Mouse (Mus musculus) MEL (cell line): ENCODE results near the gene Iqsec1. TPM values are rescaled to one million over a fixed set of nuclear protein-coding genes. Genes with fewer than 3 reads are reported as not detected.

ENCODE experiments used
- DNase-seq: peaks from one replicate; pipeline ENCODE4 v3.0.0; 2011; ENCODE audit warnings: low read depth, low spot score
- H3K27ac ChIP-seq: 2 replicates; pipeline ENCODE4 v1.5.1; 2012; ENCODE audit warnings: low read depth, mild to moderate bottlenecking, control low read depth, low read length, moderate library complexity; ENCODE audit not compliant: control insufficient read depth
- H3K27me3 ChIP-seq, 2 experiments: fragments of 150-350 bp in 1 of 2; sonication (generic) in 1 of 2; 2 replicates each; pipeline ENCODE4 v1.6.1; 2012; ENCODE audit warnings: low read length in 2 of 2, mild to moderate bottlenecking in 2 of 2, improper control_type of control experiment in 1 of 2, moderate library complexity in 1 of 2; ENCODE audit not compliant: insufficient read depth in 2 of 2, control insufficient read depth in 1 of 2
- H3K36me3 ChIP-seq, 2 experiments: 2 replicates each; pipeline ENCODE4 v1.6.1; 2012 to 2014; ENCODE audit warnings: low read length in 2 of 2, improper control_type of control experiment in 1 of 2, inconsistent platforms in 1 of 2, mild to moderate bottlenecking in 1 of 2; ENCODE audit not compliant: insufficient read depth in 2 of 2, control insufficient read depth in 1 of 2
- H3K4me1 ChIP-seq, 2 experiments: fragments of 150-350 bp in 1 of 2; sonication (generic) in 1 of 2; 2 replicates each; pipeline ENCODE4 v1.6.1; 2012; ENCODE audit warnings: low read length in 2 of 2, improper control_type of control experiment in 1 of 2, mild to moderate bottlenecking in 1 of 2; ENCODE audit not compliant: insufficient read depth in 2 of 2, control insufficient read depth in 1 of 2
- H3K4me3 ChIP-seq, 2 experiments: fragments of 150-350 bp in 1 of 2; sonication (generic) in 1 of 2; 2 replicates each; pipeline ENCODE4 v1.5.1; 2012; ENCODE audit warnings: low read depth in 2 of 2, low read length in 2 of 2, mild to moderate bottlenecking in 2 of 2, moderate library complexity in 2 of 2, control low read depth in 1 of 2, improper control_type of control experiment in 1 of 2; ENCODE audit not compliant: control insufficient read depth in 1 of 2, insufficient read depth in 1 of 2
- H3K79me2 ChIP-seq: 2 replicates; pipeline ENCODE4 v1.6.1; 2012; ENCODE audit warnings: mild to moderate bottlenecking, low read length, moderate library complexity; ENCODE audit not compliant: control insufficient read depth, poor library complexity, insufficient read depth
- H3K9ac ChIP-seq: 2 replicates; pipeline ENCODE4 v1.6.1; 2012; ENCODE audit warnings: low read depth, mild to moderate bottlenecking, control low read depth, low read length, moderate library complexity; ENCODE audit not compliant: control insufficient read depth, poor library complexity, severe bottlenecking
- H3K9me3 ChIP-seq: fragments of 150-350 bp; sonication (generic); replicated peaks from 2 replicates; pipeline ENCODE4 v1.6.1; 2012; ENCODE audit warnings: mild to moderate bottlenecking, low read length, improper control_type of control experiment, moderate library complexity; ENCODE audit not compliant: insufficient read depth
- CHD1 ChIP-seq: IDR thresholded peaks from 2 replicates; pipeline ENCODE4 v1.6.1; 2012; ENCODE audit warnings: low read depth, mild to moderate bottlenecking, inconsistent platforms, low read length, improper control_type of control experiment
- E2F4 ChIP-seq: IDR thresholded peaks from 2 replicates; pipeline ENCODE4 v1.6.1; 2011; ENCODE audit warnings: low read depth, low read length, improper control_type of control experiment, borderline replicate concordance
- GABPA ChIP-seq: IDR thresholded peaks from 2 replicates; pipeline ENCODE4 v1.6.1; 2012; ENCODE audit warnings: low read depth, mild to moderate bottlenecking, inconsistent platforms, low read length, improper control_type of control experiment, moderate library complexity
- GATA1 ChIP-seq: IDR thresholded peaks from 2 replicates; pipeline ENCODE4 v1.6.1; 2011; ENCODE audit warnings: low read depth, low read length, improper control_type of control experiment
- HCFC1 ChIP-seq: IDR thresholded peaks from 2 replicates; pipeline ENCODE4 v1.6.1; 2012; ENCODE audit warnings: low read depth, mild to moderate bottlenecking, inconsistent platforms, low read length, improper control_type of control experiment, moderate library complexity
- MAFK ChIP-seq: IDR thresholded peaks from 2 replicates; pipeline ENCODE4 v1.6.1; 2011; ENCODE audit warnings: low read depth, mild to moderate bottlenecking, low read length, improper control_type of control experiment, borderline replicate concordance
- MAX ChIP-seq: IDR thresholded peaks from 2 replicates; pipeline ENCODE4 v1.6.1; 2011; ENCODE audit warnings: low read length, improper control_type of control experiment
- MAZ ChIP-seq: IDR thresholded peaks from 2 replicates; pipeline ENCODE4 v1.6.1; 2012; ENCODE audit warnings: low read depth, mild to moderate bottlenecking, inconsistent platforms, low read length, improper control_type of control experiment
- MYB ChIP-seq: IDR thresholded peaks from 2 replicates; pipeline ENCODE4 v1.6.1; 2011; ENCODE audit warnings: mild to moderate bottlenecking, low read depth, low read length, improper control_type of control experiment
- MYC ChIP-seq: IDR thresholded peaks from 2 replicates; pipeline ENCODE4 v1.6.1; 2011; ENCODE audit warnings: low read depth, mild to moderate bottlenecking, low read length, improper control_type of control experiment, moderate library complexity
- POLR2A ChIP-seq, 2 experiments: IDR thresholded peaks; 2 replicates each; pipeline ENCODE4 v1.6.1; 2011 to 2012; ENCODE audit warnings: low read length in 2 of 2, mild to moderate bottlenecking in 2 of 2, control low read depth in 1 of 2, improper control_type of control experiment in 1 of 2, low read depth in 1 of 2, moderate library complexity in 1 of 2; ENCODE audit not compliant: control insufficient read depth in 1 of 2, insufficient read depth in 1 of 2, poor library complexity in 1 of 2
- POLR2AphosphoS5 ChIP-seq: IDR thresholded peaks from 2 replicates; pipeline ENCODE4 v1.6.1; 2012; ENCODE audit warnings: low read depth, borderline replicate concordance, mild to moderate bottlenecking, inconsistent platforms, low read length, moderate library complexity, mixed read lengths
- RAD21 ChIP-seq: IDR thresholded peaks from 2 replicates; pipeline ENCODE4 v1.6.1; 2011; ENCODE audit warnings: mild to moderate bottlenecking, low read depth, low read length, improper control_type of control experiment
- RCOR1 ChIP-seq: IDR thresholded peaks from 2 replicates; pipeline ENCODE4 v1.6.1; 2012; ENCODE audit warnings: low read depth, mild to moderate bottlenecking, inconsistent platforms, low read length, improper control_type of control experiment
- SIN3A ChIP-seq: IDR thresholded peaks from 2 replicates; pipeline ENCODE4 v1.6.1; 2012; ENCODE audit warnings: low read length, improper control_type of control experiment, inconsistent platforms
- SMC3 ChIP-seq: IDR thresholded peaks from 2 replicates; pipeline ENCODE4 v1.6.1; 2011; ENCODE audit warnings: low read depth, low read length, improper control_type of control experiment
- TBP ChIP-seq: IDR thresholded peaks from 2 replicates; pipeline ENCODE4 v1.8.0; 2011; ENCODE audit warnings: low read depth, low read length, improper control_type of control experiment
- TCF12 ChIP-seq: IDR thresholded peaks from 2 replicates; pipeline ENCODE4 v1.6.1; 2014; ENCODE audit warnings: low read depth, mild to moderate bottlenecking, inconsistent platforms, low read length, improper control_type of control experiment, moderate library complexity
- UBTF ChIP-seq: IDR thresholded peaks from 2 replicates; pipeline ENCODE4 v1.6.1; 2012; ENCODE audit warnings: low read depth, mild to moderate bottlenecking, inconsistent platforms, low read length, improper control_type of control experiment, moderate library complexity, borderline replicate concordance; ENCODE audit not compliant: insufficient read depth
- USF1 ChIP-seq: IDR thresholded peaks from 2 replicates; pipeline ENCODE4 v1.6.1; 2014; ENCODE audit warnings: low read depth, mild to moderate bottlenecking, inconsistent platforms, low read length, improper control_type of control experiment, moderate library complexity
- USF2 ChIP-seq, 2 experiments: IDR thresholded peaks; 2 replicates each; pipeline ENCODE4 v1.6.1; 2011 to 2012; ENCODE audit warnings: improper control_type of control experiment in 2 of 2, low read length in 2 of 2, borderline replicate concordance in 1 of 2, inconsistent platforms in 1 of 2, low read depth in 1 of 2, mild to moderate bottlenecking in 1 of 2; ENCODE audit not compliant: insufficient read depth in 1 of 2
- ZMIZ1 ChIP-seq: IDR thresholded peaks from 2 replicates; pipeline ENCODE4 v1.6.1; 2012; ENCODE audit warnings: low read depth, mild to moderate bottlenecking, inconsistent platforms, low read length, improper control_type of control experiment, moderate library complexity
- polyA plus RNA-seq, 2 experiments: library from polyadenylated mRNA; stranded (reverse) in 1 of 2; unstranded in 1 of 2; fragments of >175 nt in 1 of 2; fragments of >200 nt in 1 of 2; gene quantifications; 2 replicates each; pipeline versions ENCODE4 v1.2.1 to v1.2.4; 2012; ENCODE audit warnings: low replicate concordance in 2 of 2, low read depth in 1 of 2; ENCODE audit not compliant: insufficient read length in 2 of 2, insufficient read depth in 1 of 2, missing spikeins in 1 of 2
- total RNA-seq: library from RNA; depleted of rRNA; stranded (reverse); fragments of 300-350 nt; gene quantifications from 2 replicates; pipeline ENCODE4 v1.2.3, GENCODE M21; 2012

Iqsec1 gene
- total and polyA plus RNA-seq, 3 experiments: 14.8 to 73.4 (median 30.8) TPM

- TF ChIP-seq POLR2AphosphoS5: no peak
- TF ChIP-seq SIN3A: peak; percentile 39; the same call in 1 of the 2 replicates
- TF ChIP-seq TCF12: peak; percentile 96
- TF ChIP-seq RAD21: no peak
- TF ChIP-seq GATA1: peak; percentile 83
- TF ChIP-seq MYB: peak; percentile 63; the same call in 1 of the 2 replicates
- TF ChIP-seq GABPA: no peak
- no peak for TF ChIP-seq UBTF
Measured at GRCm38 (mm10) chr6:90709929-90710777, 278.3 kb downstream of the Iqsec1 start (continued).

DNA sequence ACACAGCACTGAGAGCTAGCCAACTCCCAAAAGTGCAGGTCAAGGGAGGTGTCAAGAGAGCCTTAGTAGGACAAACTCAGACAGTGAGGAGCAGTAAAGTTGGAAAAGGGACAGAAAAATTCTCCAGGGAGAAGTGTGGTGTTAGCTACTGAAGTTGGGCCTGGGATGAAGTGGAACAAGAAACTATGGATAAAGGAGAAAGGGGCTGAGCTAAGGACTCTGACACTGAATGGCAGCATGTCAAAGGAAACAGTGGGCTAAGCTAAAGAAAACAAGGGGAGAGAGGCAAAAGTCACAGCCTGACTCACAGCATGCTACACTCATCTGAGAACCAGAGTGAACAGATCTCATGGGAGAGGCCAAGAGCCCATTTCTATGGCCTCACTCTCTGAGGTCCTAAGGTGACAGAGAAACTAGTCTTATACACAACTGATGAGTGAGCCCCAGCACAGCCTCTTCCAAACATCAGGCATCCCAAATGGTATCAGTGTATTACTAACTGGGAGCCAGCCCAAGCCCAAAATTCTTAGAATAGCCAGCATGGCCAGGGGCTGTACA is 280.3 kb downstream of the Iqsec1 start:
- DNase-seq: no peak
- Histone ChIP-seq H3K4me3 (no peak overlapping the region), H3K79me2 (peaks cover 10% of the 10 kb centered on the region), H3K36me3 (peaks cover 0 to 30% of the 10 kb centered on the region in 2 experiments; a peak in 2 of 4 replicates), H3K4me1 (peaks cover 14 to 41% of the 10 kb centered on the region in 2 experiments), H3K27ac (no peak overlapping the region), H3K9ac (no peak overlapping the region), H3K9me3 (no peaks in the 10 kb centered on the region), H3K27me3 (no peaks in the 10 kb centered on the region)
- no peak for TF ChIP-seq MAZ
- no peak for TF ChIP-seq HCFC1
- TF ChIP-seq UBTF: no peak
- no peak for TF ChIP-seq TCF12
- TF ChIP-seq POLR2A (IDR thresholded peaks at IDR 0.05; ENCODE audit: control insufficient read depth in 1 of 2, insufficient read depth in 1 of 2, low read depth in 1 of 2, low read length in 2 of 2, poor library complexity in 1 of 2): no peak
- no peak for TF ChIP-seq E2F4
- TF ChIP-seq ZMIZ1: no peak
- no peak for TF ChIP-seq MYC
- TF ChIP-seq TBP: no peak

DNA sequence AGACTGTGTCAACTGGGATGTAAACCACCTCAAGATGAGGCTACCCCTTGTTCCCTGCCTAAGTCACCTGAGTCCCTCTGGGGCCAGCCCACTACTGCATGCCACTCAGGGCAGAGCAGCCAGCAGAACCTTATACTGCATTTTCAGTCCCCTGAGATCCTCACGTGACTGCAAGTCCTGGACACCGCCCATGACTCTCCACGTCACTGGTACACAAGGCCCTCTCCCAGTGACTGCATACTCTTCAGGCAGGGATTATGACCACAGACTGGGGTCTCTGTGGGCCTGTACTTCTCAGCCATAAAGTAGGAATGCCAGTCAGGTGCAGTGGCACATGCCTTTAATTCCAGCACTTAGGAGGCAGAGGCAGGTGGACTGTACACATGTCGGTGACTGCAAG is 281.3 kb downstream of the Iqsec1 start:
- H3K4me3 ChIP-seq: no peak overlapping the region
- no peak overlapping the region for H3K9ac ChIP-seq
- TF ChIP-seq SMC3: no peak
- no peak for TF ChIP-seq CHD1
- no peak for TF ChIP-seq RCOR1
- no peak for TF ChIP-seq MAX
- TF ChIP-seq HCFC1: no peak
- TF ChIP-seq USF1: no peak
- no peak for TF ChIP-seq SIN3A
- no peak for TF ChIP-seq UBTF
- TF ChIP-seq MAZ: no peak
- TF ChIP-seq POLR2AphosphoS5: no peak
- TF ChIP-seq USF2 (IDR thresholded peaks at IDR 0.05; ENCODE audit: borderline replicate concordance in 1 of 2, insufficient read depth in 1 of 2, low read depth in 1 of 2, low read length in 2 of 2): no peak
- TF ChIP-seq RAD21: no peak
- no peak for TF ChIP-seq TBP
- no peak for TF ChIP-seq MAFK
- peaks cover 9 to 41% of the 10 kb centered on the region in 2 experiments for H3K4me1 ChIP-seq
- H3K36me3 ChIP-seq: peaks cover 0 to 23% of the 10 kb centered on the region in 2 experiments; a peak in 2 of 4 replicates
- H3K27me3 ChIP-seq: no peaks in the 10 kb centered on the region
- no peaks in the 10 kb centered on the region for H3K9me3 ChIP-seq
- H3K79me2 ChIP-seq: peaks cover 10% of the 10 kb centered on the region
- H3K27ac ChIP-seq: no peak overlapping the region
- no peak for DNase-seq
